Mouse (Mus musculus): ENCODE results near the gene Fam3c. TPM values are rescaled to one million over a fixed set of nuclear protein-coding genes. Genes with fewer than 3 reads are reported as not detected.

Gene Fam3c
- total RNA-seq, 2 experiments from 2014 or later, result 21.8 to 23.9 TPM

DNA sequence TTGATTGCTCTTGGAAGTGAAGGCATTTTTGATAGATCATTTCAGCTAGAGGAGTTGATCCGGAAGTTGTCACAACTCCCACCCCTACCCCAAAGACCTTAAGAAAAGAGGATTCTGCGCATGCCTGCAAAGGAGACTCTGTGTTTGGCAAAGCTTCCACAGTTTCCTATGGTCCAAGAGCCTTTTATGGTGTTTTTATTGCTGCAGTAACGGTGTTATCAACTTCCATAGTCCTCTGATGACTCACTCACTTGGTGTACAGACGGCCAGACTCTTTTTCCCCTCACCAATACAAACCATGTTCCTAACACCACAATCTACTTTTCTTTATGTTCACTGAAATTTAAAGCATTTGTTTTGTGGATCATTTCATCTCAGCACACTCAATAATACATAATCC, 97.3 kb downstream of the Fam3c start:
- DNase-seq, result no peak
- intact Hi-C loops (cut with DNase I; ENCODE audit: low total_unique reads), result no loop called here

Other genes starting within 250 kb of the Fam3c start
- gene Wnt16, start 68.0 kb downstream of the Fam3c start, total RNA-seq (2021), result 1 to 10 TPM; 1.4 to 2.1 TPM